Mouse (Mus musculus): ENCODE measurements around the gene Coasy. TPM values are rescaled to one million over a fixed set of nuclear protein-coding genes. Genes with fewer than 3 reads are reported as not detected.
"Not testable (repeated sequence)": the region's sequence is repeated elsewhere in the genome, so short reads cannot be mapped to it uniquely, and the experiment has no call there.

Coasy gene
- total RNA-seq, 1 experiment from 2014 or later = 97.6 TPM

- DNase-seq = no peak
These were observed 5.3 kb downstream of the Coasy start for GRCm38 (mm10) chr11:101087682-101088055.

- DNase-seq = peak; percentile 35
These were observed 7.6 kb downstream of the Coasy start for GRCm38 (mm10) chr11:101089931-101090330.

GRCm38 (mm10) chr11:101094930-101095313, 12.6 kb downstream of the Coasy start:
- DNase-seq = no peak

GRCm38 (mm10) chr11:101095314-101096024, 13.1 kb downstream of the Coasy start, which contains the start of gene Psmc3ip:
TSS of gene Psmc3ip (minus strand) at chr11:101095436.
- DNase-seq = peak; percentile 97

- no peak for DNase-seq
These were observed 15.9 kb downstream of the Coasy start for GRCm38 (mm10) chr11:101098231-101098630.

GRCm38 (mm10) chr11:101103011-101103410, 20.6 kb downstream of the Coasy start:
- no peak for DNase-seq

- DNase-seq = no peak
These were observed 27.0 kb downstream of the Coasy start for GRCm38 (mm10) chr11:101109351-101109750.

- no peak for DNase-seq
These were observed 28.3 kb downstream of the Coasy start for GRCm38 (mm10) chr11:101110708-101111107.

- no peak for DNase-seq
These were observed 28.8 kb downstream of the Coasy start for GRCm38 (mm10) chr11:101111178-101111577.

- DNase-seq = no peak
These were observed 29.8 kb downstream of the Coasy start for GRCm38 (mm10) chr11:101112186-101112585.

- DNase-seq = no peak
These were observed 33.2 kb downstream of the Coasy start for GRCm38 (mm10) chr11:101115564-101115963.

- no peak for DNase-seq
These were observed 35.7 kb downstream of the Coasy start for GRCm38 (mm10) chr11:101118105-101118504.

GRCm38 (mm10) chr11:101119131-101119760, 36.9 kb downstream of the Coasy start:
- DNase-seq = peak; percentile 37

- peak; percentile 99 for DNase-seq
These were observed 37.6 kb downstream of the Coasy start, which contains the start of the genes Retreg3 and Tubg1 for GRCm38 (mm10) chr11:101119761-101120544. TSS of gene Retreg3 (minus strand) at chr11:101119893. TSS of gene Tubg1 (plus strand) at chr11:101119938.

- no peak for DNase-seq
These were observed 38.3 kb downstream of the Coasy start for GRCm38 (mm10) chr11:101120545-101121188.

- DNase-seq = not testable (repeated sequence)
These were observed 42.1 kb downstream of the Coasy start for GRCm38 (mm10) chr11:101124494-101124893.

GRCm38 (mm10) chr11:101125008-101125407, 42.6 kb downstream of the Coasy start:
- not testable (repeated sequence) for DNase-seq

- DNase-seq = peak; percentile 60
These were observed 44.7 kb downstream of the Coasy start for GRCm38 (mm10) chr11:101127075-101127474.

GRCm38 (mm10) chr11:101128996-101129577, 46.7 kb downstream of the Coasy start:
- peak; percentile 51 for DNase-seq

GRCm38 (mm10) chr11:101130056-101130756, 47.8 kb downstream of the Coasy start:
- DNase-seq = peak; percentile 61

GRCm38 (mm10) chr11:101131187-101131586, 48.8 kb downstream of the Coasy start:
- DNase-seq = peak; percentile 37
